Comparison of ENCODE assay signal across 8 mouse cellular contexts in the genomic region with DNA sequence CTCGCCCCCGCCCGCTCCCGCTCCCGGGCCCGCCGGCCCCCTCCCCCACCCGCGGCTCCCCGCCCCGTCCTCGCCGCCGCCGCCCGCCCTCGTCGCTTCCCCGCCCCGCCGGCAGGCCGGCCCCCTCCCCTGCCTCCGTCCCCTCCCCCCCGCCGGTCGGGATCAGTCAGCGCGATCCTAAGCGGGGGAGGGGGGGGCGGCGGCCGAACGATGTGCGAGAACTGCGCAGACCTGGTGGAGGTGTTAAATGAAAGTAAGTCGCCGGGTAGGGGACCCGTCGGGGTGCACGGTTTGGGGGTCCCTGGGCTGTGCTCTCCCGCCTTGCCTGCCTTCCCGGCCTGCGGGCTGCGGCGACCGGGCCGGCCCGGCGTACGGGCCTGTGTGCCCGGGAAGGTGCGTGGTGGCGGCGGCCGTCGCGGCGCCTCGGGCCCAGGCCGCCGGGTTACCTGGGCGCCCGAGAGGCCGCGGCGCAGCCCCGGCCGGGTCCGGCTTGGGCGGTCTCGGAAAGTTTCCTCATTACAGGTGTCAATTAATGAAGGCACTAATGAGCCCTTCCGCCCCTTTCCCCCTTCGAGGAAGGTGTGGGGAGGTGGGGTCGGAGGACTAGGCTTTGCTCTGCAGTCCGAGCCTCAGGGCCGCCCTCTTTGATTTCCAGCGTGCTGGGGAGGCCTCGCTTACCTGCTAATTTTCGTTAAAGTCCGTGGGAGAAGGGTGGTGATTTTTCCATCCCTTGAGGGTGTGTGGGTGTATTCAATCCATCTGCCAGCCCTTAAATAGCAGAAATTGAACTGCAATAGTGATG. TPM values are rescaled to one million over a fixed set of nuclear protein-coding genes. Genes with fewer than 3 reads are reported as not detected.
DNase-seq lines count a peak whose midpoint lies in the region; ATAC-seq and TF ChIP-seq lines count a peak whose summit lies in the region.

A gene (plus strand): TSS at position 132 of the 802 bp plus-strand sequence.

- WGBS in embryonic facial prominence, embryonic 11.5 days = under 1% methylated on average over 35 of the region's 80 CpGs
- 1% methylated on average over 45 of the region's 80 CpGs for WGBS in limb, embryonic 14.5 days
- whole genome bisulfite sequencing in midbrain, embryonic 16.5 days = under 1% methylated on average over 46 of the region's 80 CpGs

- no peaks in the 10 kb centered on the region; the same call in 1 of the 2 replicates for H3K36me3 ChIP-seq in embryonic facial prominence, embryonic 11.5 days (replicated peaks; ENCODE audit: control insufficient read depth, insufficient read depth, low read depth, low read length)
- no peaks in the 10 kb centered on the region for H3K36me3 ChIP-seq in limb, embryonic 14.5 days (ENCODE audit: control insufficient read depth, insufficient read depth, low read length)
- no peaks in the 10 kb centered on the region for H3K36me3 ChIP-seq in midbrain, embryonic 16.5 days (ENCODE audit: control insufficient read depth, insufficient read depth, low read length)

- H3K4me3 ChIP-seq in embryonic facial prominence, embryonic 11.5 days (ENCODE audit: low read depth, low read length) = peak within 1 kb of the TSS; percentile 91
- peak within 1 kb of the TSS; percentile 97 for H3K4me3 ChIP-seq in limb, embryonic 14.5 days (replicated peaks; ENCODE audit: low read length)
- H3K4me3 ChIP-seq in midbrain, embryonic 16.5 days (ENCODE audit: low read depth, low read length) = peak within 1 kb of the TSS; percentile 95

- H3K4me2 ChIP-seq in embryonic facial prominence, embryonic 11.5 days (ENCODE audit: low read depth, low read length) = peak within 1 kb of the TSS; percentile 57
- peak within 1 kb of the TSS; percentile 65 for H3K4me2 ChIP-seq in limb, embryonic 14.5 days (replicated peaks; ENCODE audit: low read depth, low read length, severe bottlenecking)
- H3K4me2 ChIP-seq in midbrain, embryonic 16.5 days (ENCODE audit: low read length) = peak within 1 kb of the TSS; percentile 65

- H3K27me3 ChIP-seq in embryonic facial prominence, embryonic 11.5 days (ENCODE audit: control insufficient read depth, insufficient read depth, low read length) = no peaks in the 10 kb centered on the region
- H3K27me3 ChIP-seq in limb, embryonic 14.5 days (ENCODE audit: control insufficient read depth, insufficient read depth, low read length) = no peaks in the 10 kb centered on the region
- H3K27me3 ChIP-seq in midbrain, embryonic 16.5 days (ENCODE audit: control insufficient read depth, insufficient read depth, low read depth, low read length) = no peaks in the 10 kb centered on the region

- peak; percentile 67 for ATAC-seq in embryonic facial prominence, embryonic 11.5 days (replicated peaks; ENCODE audit: insufficient number of reproducible peaks, low FRiP score, low TSS enrichment, low read depth)
- ATAC-seq in limb, embryonic 14.5 days (ENCODE audit: low FRiP score, low read depth) = peak; percentile 61
- peak; percentile 68 for ATAC-seq in midbrain, embryonic 16.5 days

- no peaks in the 10 kb centered on the region for H3K4me1 ChIP-seq in embryonic facial prominence, embryonic 11.5 days (ENCODE audit: control insufficient read depth, insufficient read depth, low read length)
- H3K4me1 ChIP-seq in limb, embryonic 14.5 days (ENCODE audit: control insufficient read depth, insufficient read depth, low read length) = peaks cover 5% of the 10 kb centered on the region; the same call in 1 of the 2 replicates
- peaks cover 20% of the 10 kb centered on the region for H3K4me1 ChIP-seq in midbrain, embryonic 16.5 days (ENCODE audit: control insufficient read depth, insufficient read depth, low read length)

- H3K9ac ChIP-seq in embryonic facial prominence, embryonic 11.5 days (replicated peaks; ENCODE audit: low read length) = peak within 1 kb of the TSS; percentile 96
- H3K9ac ChIP-seq in limb, embryonic 14.5 days (ENCODE audit: low read depth, low read length, severe bottlenecking) = peak within 1 kb of the TSS; percentile 93
- peak within 1 kb of the TSS; percentile 92 for H3K9ac ChIP-seq in midbrain, embryonic 16.5 days (ENCODE audit: low read depth, low read length)

- H3K27ac ChIP-seq in embryonic facial prominence, embryonic 11.5 days (replicated peaks; ENCODE audit: low read depth, low read length) = peak within 1 kb of the TSS; percentile 99
- H3K27ac ChIP-seq in limb, embryonic 14.5 days (replicated peaks; ENCODE audit: low read depth, low read length) = peak within 1 kb of the TSS; percentile 99
- peak within 1 kb of the TSS; percentile 99 for H3K27ac ChIP-seq in midbrain, embryonic 16.5 days (ENCODE audit: low read length)

- DNase-seq in left cerebral cortex, adult 18-20 months (ENCODE audit: low spot score in 2 of 2) = peak; percentile 31 to 42
- no peak for DNase-seq in left cerebral cortex, adult 11 months (ENCODE audit: low spot score)
- DNase-seq in embryonic facial prominence, embryonic 11.5 days (ENCODE audit: low spot score) = peak; percentile 72
- DNase-seq in heart, adult 11 months = peak; percentile 98
- peak; percentile 75 for DNase-seq in kidney, adult 18-20 months
- DNase-seq in limb, embryonic 14.5 days (ENCODE audit: low spot score) = peak; percentile 50
- peak; percentile 73 to 81 for DNase-seq in spleen, postnatal 10 days (ENCODE audit: low spot score in 2 of 2)

- H3K9me3 ChIP-seq in embryonic facial prominence, embryonic 11.5 days (replicated peaks; ENCODE audit: control insufficient read depth, low read length) = no peaks in the 10 kb centered on the region
- H3K9me3 ChIP-seq in limb, embryonic 14.5 days (ENCODE audit: control insufficient read depth, low read length) = no peaks in the 10 kb centered on the region
- no peaks in the 10 kb centered on the region for H3K9me3 ChIP-seq in midbrain, embryonic 16.5 days (replicated peaks; ENCODE audit: control insufficient read depth, low read length, poor library complexity, severe bottlenecking)

- TF ChIP-seq POLR2A in limb, embryonic 14.5 days (IDR thresholded peaks at IDR 0.05; ENCODE audit: borderline replicate concordance, extremely low read depth, insufficient read depth, insufficient read length) = no peak

RNA-seq across cellular contexts. Expression of the gene that starts here (rescaled TPM):
- total RNA-seq in left cerebral cortex, adult 18-20 months (2021) = 10 to 100 TPM; 84.5 to 92.5 TPM
- 37.7 and 40.4 TPM in 2 replicates for polyA plus RNA-seq in embryonic facial prominence, embryonic 11.5 days (2014; fragmentation: Nextera tagmentation; extraction: Ambion mirVana)
- polyA plus RNA-seq in limb, embryonic 14.5 days (2012; rRNA removed) = 36.7 and 37.4 TPM in 2 replicates
- polyA plus RNA-seq in limb, embryonic 14.5 days (2014; fragmentation: Nextera tagmentation; extraction: Ambion mirVana) = 42.6 and 42.9 TPM in 2 replicates
- polyA plus RNA-seq in midbrain, embryonic 16.5 days (2015; fragmentation: Nextera tagmentation; extraction: Ambion mirVana) = 32.3 and 35.1 TPM in 2 replicates
